Mouse (Mus musculus): Measurements from ENCODE around the gene Sox15.

Gene Sox15

GRCm38 (mm10) chr11:69655264-69656064 lies at the start of gene Sox15:
TSS of gene Sox15 (plus strand) at chr11:69655314.
- in situ Hi-C loops (cut with MboI; ENCODE audit: low pct_unique_long_range_greater_than_20kb in 1 of 2, low sequenced_read_pairs in 2 of 2, unreplicated experiment in 1 of 2), result no loop called here

- in situ Hi-C loops (cut with MboI; ENCODE audit: low pct_unique_long_range_greater_than_20kb in 1 of 2, low sequenced_read_pairs in 2 of 2, unreplicated experiment in 1 of 2), result loop anchor here in 1 of 2 experiments (25.0 kb wide), 1 partner anchor 194 kb away; the partner anchor contains the start of gene Kdm6b
Measured at GRCm38 (mm10) chr11:69605726-69606490, 49.2 kb upstream of the Sox15 start, which contains the start of gene Atp1b2. TSS of gene Atp1b2 (minus strand) at chr11:69605942.

- in situ Hi-C loops (cut with MboI; ENCODE audit: low pct_unique_long_range_greater_than_20kb in 1 of 2, low sequenced_read_pairs in 2 of 2, unreplicated experiment in 1 of 2), result loop anchor here in 1 of 2 experiments (25.0 kb wide), 1 partner anchor 194 kb away; the partner anchor contains the start of gene Kdm6b
Measured at GRCm38 (mm10) chr11:69606491-69606795, 48.7 kb upstream of the Sox15 start.

- in situ Hi-C loops (cut with MboI; ENCODE audit: low pct_unique_long_range_greater_than_20kb in 1 of 2, low sequenced_read_pairs in 2 of 2, unreplicated experiment in 1 of 2), result loop anchor here in 1 of 2 experiments (25.0 kb wide), 1 partner anchor 195 kb away; the partner anchor contains the start of gene Kdm6b
Measured at GRCm38 (mm10) chr11:69606832-69607231, 48.3 kb upstream of the Sox15 start.

- in situ Hi-C loops (cut with MboI; ENCODE audit: low pct_unique_long_range_greater_than_20kb in 1 of 2, low sequenced_read_pairs in 2 of 2, unreplicated experiment in 1 of 2), result loop anchor here in 1 of 2 experiments (25.0 kb wide), 1 partner anchor 196 kb away; the partner anchor contains the start of gene Kdm6b
Measured at GRCm38 (mm10) chr11:69608525-69608924, 46.6 kb upstream of the Sox15 start.

GRCm38 (mm10) chr11:69609416-69609815 lies 45.7 kb upstream of the Sox15 start:
- in situ Hi-C loops (cut with MboI; ENCODE audit: low pct_unique_long_range_greater_than_20kb in 1 of 2, low sequenced_read_pairs in 2 of 2, unreplicated experiment in 1 of 2), result loop anchor here in 1 of 2 experiments (25.0 kb wide), 1 partner anchor 197 kb away; the partner anchor contains the start of gene Kdm6b

GRCm38 (mm10) chr11:69610899-69611298 lies 44.2 kb upstream of the Sox15 start:
- in situ Hi-C loops (cut with MboI; ENCODE audit: low pct_unique_long_range_greater_than_20kb in 1 of 2, low sequenced_read_pairs in 2 of 2, unreplicated experiment in 1 of 2), result loop anchor here in 1 of 2 experiments (10.0 to 25.0 kb wide), 2 partner anchors 66 to 199 kb away; partner anchors contain the start of genes Dnah2 and Kdm6b

GRCm38 (mm10) chr11:69613553-69614256 lies 41.4 kb upstream of the Sox15 start:
- in situ Hi-C loops (cut with MboI; ENCODE audit: low pct_unique_long_range_greater_than_20kb in 1 of 2, low sequenced_read_pairs in 2 of 2, unreplicated experiment in 1 of 2), result loop anchor here in 1 of 2 experiments (10.0 to 25.0 kb wide), 2 partner anchors 69 to 201 kb away; partner anchors contain the start of genes Dnah2 and Kdm6b

- in situ Hi-C loops (cut with MboI; ENCODE audit: low pct_unique_long_range_greater_than_20kb in 1 of 2, low sequenced_read_pairs in 2 of 2, unreplicated experiment in 1 of 2), result loop anchor here in 1 of 2 experiments (10.0 to 25.0 kb wide), 2 partner anchors 69 to 202 kb away; partner anchors contain the start of genes Dnah2 and Kdm6b
Measured at GRCm38 (mm10) chr11:69614257-69614588, 40.9 kb upstream of the Sox15 start.

GRCm38 (mm10) chr11:69616781-69617180 lies 38.3 kb upstream of the Sox15 start:
- in situ Hi-C loops (cut with MboI; ENCODE audit: low pct_unique_long_range_greater_than_20kb in 1 of 2, low sequenced_read_pairs in 2 of 2, unreplicated experiment in 1 of 2), result loop anchor here in 1 of 2 experiments (10.0 to 25.0 kb wide), 2 partner anchors 72 to 204 kb away; partner anchors contain the start of genes Dnah2 and Kdm6b

GRCm38 (mm10) chr11:69617805-69618204 lies 37.3 kb upstream of the Sox15 start, which contains the start of gene Shbg:
TSS of gene Shbg (minus strand) at chr11:69617905.
- in situ Hi-C loops (cut with MboI; ENCODE audit: low pct_unique_long_range_greater_than_20kb in 1 of 2, low sequenced_read_pairs in 2 of 2, unreplicated experiment in 1 of 2), result loop anchor here in 1 of 2 experiments (10.0 to 25.0 kb wide), 2 partner anchors 73 to 206 kb away; partner anchors contain the start of genes Dnah2 and Kdm6b

- in situ Hi-C loops (cut with MboI; ENCODE audit: low pct_unique_long_range_greater_than_20kb in 1 of 2, low sequenced_read_pairs in 2 of 2, unreplicated experiment in 1 of 2), result loop anchor here in 1 of 2 experiments (25.0 kb wide), 1 partner anchor 208 kb away; the partner anchor contains the start of gene Kdm6b
Measured at GRCm38 (mm10) chr11:69620394-69621081, 34.6 kb upstream of the Sox15 start.

GRCm38 (mm10) chr11:69621571-69622268 lies 33.4 kb upstream of the Sox15 start, which contains the start of gene Sat2:
TSS of gene Sat2 (plus strand) at chr11:69622024.
- in situ Hi-C loops (cut with MboI; ENCODE audit: low pct_unique_long_range_greater_than_20kb in 1 of 2, low sequenced_read_pairs in 2 of 2, unreplicated experiment in 1 of 2), result loop anchor here in 1 of 2 experiments (25.0 kb wide), 1 partner anchor 209 kb away; the partner anchor contains the start of gene Kdm6b

- in situ Hi-C loops (cut with MboI; ENCODE audit: low pct_unique_long_range_greater_than_20kb in 1 of 2, low sequenced_read_pairs in 2 of 2, unreplicated experiment in 1 of 2), result loop anchor here in 1 of 2 experiments (25.0 kb wide), 1 partner anchor 210 kb away; the partner anchor contains the start of gene Kdm6b
Measured at GRCm38 (mm10) chr11:69622406-69622805, 32.7 kb upstream of the Sox15 start.

- in situ Hi-C loops (cut with MboI; ENCODE audit: low pct_unique_long_range_greater_than_20kb in 1 of 2, low sequenced_read_pairs in 2 of 2, unreplicated experiment in 1 of 2), result loop anchor here in 1 of 2 experiments (25.0 kb wide), 1 partner anchor 211 kb away; the partner anchor contains the start of gene Kdm6b
Measured at GRCm38 (mm10) chr11:69623006-69623405, 32.1 kb upstream of the Sox15 start.

GRCm38 (mm10) chr11:69624339-69624738 lies 30.8 kb upstream of the Sox15 start:
- in situ Hi-C loops (cut with MboI; ENCODE audit: low pct_unique_long_range_greater_than_20kb in 1 of 2, low sequenced_read_pairs in 2 of 2, unreplicated experiment in 1 of 2), result loop anchor here in 1 of 2 experiments (25.0 kb wide), 1 partner anchor 212 kb away; the partner anchor contains the start of gene Kdm6b
